Mouse (Mus musculus) embryonic fibroblast, embryonic 13.5 days (primary cell): ENCODE measurements around the gene Msi2. TPM values are rescaled to one million over a fixed set of nuclear protein-coding genes. Genes with fewer than 3 reads are reported as not detected.

Experiments used
- H3K27ac ChIP-seq: 2 replicates; pipeline ENCODE4 v1.5.1; 2012; ENCODE audit warnings: low read length, control low read depth, inconsistent platforms; ENCODE audit not compliant: insufficient read depth
- H3K4me1 ChIP-seq: 2 replicates; pipeline ENCODE4 v1.6.1; 2011; ENCODE audit warnings: low read length; ENCODE audit not compliant: control insufficient read depth, insufficient read depth
- H3K4me3 ChIP-seq: 2 replicates; pipeline ENCODE4 v1.5.1; 2011; ENCODE audit warnings: mild to moderate bottlenecking, control low read depth, low read length; ENCODE audit not compliant: insufficient read depth
- CTCF ChIP-seq: IDR thresholded peaks from 2 replicates; pipeline ENCODE4 v1.5.1; 2011; ENCODE audit warnings: mild to moderate bottlenecking, control low read depth, low read length, moderate library complexity, borderline replicate concordance; ENCODE audit not compliant: insufficient read depth
- POLR2A ChIP-seq: IDR thresholded peaks from 2 replicates; pipeline ENCODE4 v1.6.1; 2011; ENCODE audit warnings: low read depth, mild to moderate bottlenecking, control low read depth, low read length, moderate library complexity
- polyA plus RNA-seq: library from polyadenylated mRNA; stranded (reverse); fragments of >200 nt; gene quantifications from 2 replicates; pipeline ENCODE4 v1.2.4, GENCODE M21; 2011; ENCODE audit warnings: low read depth; ENCODE audit not compliant: missing spikeins, insufficient read length

Gene Msi2
- polyA plus RNA-seq, 1 experiment: 44.9 TPM

DNA sequence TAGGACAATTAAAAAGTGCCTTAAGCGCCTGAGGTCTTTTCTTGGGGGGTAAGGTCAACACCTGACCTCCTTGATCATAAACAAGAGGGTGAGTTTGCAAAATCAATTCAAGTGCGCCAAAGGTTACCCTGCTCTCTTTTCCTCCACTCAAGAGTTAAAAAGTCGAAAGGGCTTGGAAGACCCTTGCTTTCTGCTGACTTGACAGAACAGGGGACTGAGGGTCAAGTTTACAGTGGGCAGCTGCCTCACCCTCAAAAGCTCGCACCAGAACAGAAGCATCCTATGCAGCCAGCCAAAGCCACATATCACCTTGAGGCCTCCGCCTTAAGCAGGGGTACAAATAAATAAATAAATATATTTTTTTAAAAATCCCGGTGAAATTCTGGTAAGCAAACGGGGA, 3.0 kb downstream of the Msi2 start:
- no peaks in the 10 kb centered on the region; the same call in 1 of the 2 replicates for H3K4me1 ChIP-seq
- TF ChIP-seq CTCF: no peak
- no peak for TF ChIP-seq POLR2A

DNA sequence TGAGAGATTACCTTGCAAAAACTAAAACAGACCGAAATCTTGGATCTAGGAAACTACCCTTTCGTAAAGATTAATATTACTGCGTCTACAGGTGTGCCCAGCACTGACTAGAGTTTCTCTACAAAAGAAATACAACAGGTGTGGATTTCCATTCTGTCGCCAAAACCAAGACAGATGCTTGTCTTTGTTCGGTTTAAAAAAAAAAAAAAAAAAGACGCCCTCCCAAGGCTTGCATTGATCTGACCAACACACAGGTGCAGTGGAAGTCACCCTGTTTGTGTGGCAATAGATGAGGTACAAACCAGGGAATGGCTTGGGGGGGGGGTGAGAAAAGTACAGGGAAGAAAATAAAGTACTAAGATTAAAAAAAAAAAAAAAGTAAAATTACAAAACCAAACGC, 4.2 kb downstream of the Msi2 start:
- no peak overlapping the region for H3K27ac ChIP-seq
- no peak for TF ChIP-seq POLR2A
- TF ChIP-seq CTCF: no peak
- no peak overlapping the region for H3K4me3 ChIP-seq
- H3K4me1 ChIP-seq: no peaks in the 10 kb centered on the region; the same call in 1 of the 2 replicates

More for the DNA sequence above, 3.0 kb downstream of the Msi2 start:
- H3K27ac ChIP-seq: no peak overlapping the region
- no peak overlapping the region for H3K4me3 ChIP-seq

DNA sequence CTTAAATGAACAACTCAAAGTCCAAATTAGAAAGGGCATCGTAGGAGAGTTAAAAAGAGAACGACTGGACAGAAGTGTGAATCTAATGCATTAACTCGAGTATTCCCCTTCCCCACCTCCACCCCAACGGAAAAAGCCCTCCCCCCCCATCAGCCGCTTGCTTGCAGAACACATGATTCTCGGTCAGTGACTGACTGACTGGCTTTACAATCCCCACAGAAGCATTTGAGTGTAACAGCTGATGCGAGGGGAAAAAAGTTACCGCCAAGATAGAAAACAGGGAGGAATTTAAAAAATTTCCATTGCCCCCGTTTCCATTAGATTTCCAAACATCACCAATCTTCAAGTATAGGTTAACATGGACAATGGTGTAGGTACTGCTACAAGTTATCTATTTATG, 4.8 kb downstream of the Msi2 start:
- Histone ChIP-seq H3K4me3 (no peak overlapping the region), H3K27ac (no peak overlapping the region), H3K4me1 (no peaks in the 10 kb centered on the region; the same call in 1 of the 2 replicates)
- TF ChIP-seq CTCF: no peak
- no peak for TF ChIP-seq POLR2A

DNA sequence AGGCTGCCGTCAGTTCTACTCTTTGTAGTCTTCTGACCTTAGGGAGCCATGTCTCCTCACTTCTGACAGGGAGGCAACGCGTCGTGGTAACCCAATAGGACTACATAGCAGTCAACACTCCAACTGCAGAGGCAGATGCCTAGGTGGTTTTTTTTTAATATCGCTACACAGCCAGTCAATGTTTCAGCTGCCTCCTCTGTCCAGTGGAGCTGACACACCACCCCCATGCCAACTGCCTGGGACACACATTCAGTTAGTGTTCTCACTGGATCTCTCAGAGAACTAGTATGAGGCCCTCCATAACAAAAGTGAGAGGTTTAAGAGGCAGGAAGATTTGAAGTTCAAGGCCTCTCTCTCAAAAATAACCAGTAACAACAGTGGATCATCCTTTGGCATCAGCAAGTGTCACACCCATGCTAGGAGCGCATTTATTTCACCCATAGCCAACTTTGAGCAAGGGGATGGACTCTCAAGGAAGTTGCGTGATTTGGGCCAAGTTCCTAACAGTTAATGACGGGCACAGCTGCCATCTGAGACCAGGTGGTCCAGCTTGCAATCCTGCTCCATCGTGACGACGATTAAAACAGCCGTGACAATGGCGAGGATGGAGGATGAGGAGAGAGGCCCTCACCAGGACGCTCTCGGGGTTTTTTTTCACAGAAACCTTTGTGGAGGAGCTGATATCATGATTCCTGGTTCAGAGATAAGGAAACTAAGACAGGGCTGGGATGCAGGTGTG, 8.3 kb downstream of the Msi2 start:
- TF ChIP-seq POLR2A (no peak), CTCF (no peak)
- no peak overlapping the region for H3K4me3 ChIP-seq
- H3K4me1 ChIP-seq: no peaks in the 10 kb centered on the region
- H3K27ac ChIP-seq: no peak overlapping the region

DNA sequence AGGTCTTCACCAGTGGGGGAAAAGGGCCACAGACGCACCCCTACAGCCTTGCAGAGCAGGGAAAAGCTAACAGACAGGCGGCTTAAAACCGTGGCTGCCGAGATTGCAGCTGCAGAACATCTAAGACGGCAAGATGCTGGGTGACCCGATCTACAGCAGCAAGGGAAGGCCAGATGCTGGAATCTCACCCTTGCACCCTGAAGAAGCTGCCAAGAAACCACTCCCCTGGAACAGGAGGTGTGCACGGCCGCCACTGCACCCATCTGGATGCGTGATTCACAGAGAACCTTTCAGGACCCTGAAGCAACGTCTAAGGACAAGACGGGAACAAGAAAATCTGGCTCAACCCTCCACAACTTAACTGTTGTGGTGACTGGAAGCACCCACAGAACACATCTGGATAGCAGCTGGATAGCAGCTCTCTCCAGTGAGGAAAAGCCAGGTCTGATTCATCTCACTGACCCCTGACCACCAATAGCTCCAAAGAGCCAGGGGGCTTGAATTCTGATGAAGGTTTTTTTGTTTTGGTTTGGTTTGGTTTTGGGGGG, 11.0 kb downstream of the Msi2 start:
- H3K4me3 ChIP-seq: no peak overlapping the region
- TF ChIP-seq CTCF (no peak), POLR2A (no peak)

DNA sequence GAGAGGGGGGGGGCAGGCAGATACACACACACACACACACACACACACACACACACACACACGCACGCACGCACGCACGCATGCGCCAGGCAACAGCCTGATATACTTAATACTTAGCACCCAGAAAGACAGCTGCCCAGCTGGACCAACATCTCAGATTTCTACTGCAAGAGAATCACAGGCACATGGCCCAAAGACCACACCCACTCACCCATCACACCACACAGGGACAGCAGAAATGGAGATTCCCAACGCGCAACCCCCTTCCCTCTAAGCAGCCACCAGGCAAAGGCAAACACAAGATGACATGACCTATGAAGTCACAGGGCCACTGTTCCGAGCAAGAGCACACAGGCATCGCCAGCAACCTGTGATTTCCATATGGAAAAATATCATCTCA, 13.6 kb downstream of the Msi2 start:
- H3K27ac ChIP-seq: no peak overlapping the region
- TF ChIP-seq POLR2A (no peak), CTCF (no peak)
- no peak overlapping the region for H3K4me3 ChIP-seq
- H3K4me1 ChIP-seq: no peaks in the 10 kb centered on the region

More for the DNA sequence above, 11.0 kb downstream of the Msi2 start:
- H3K4me1 ChIP-seq: no peaks in the 10 kb centered on the region
- H3K27ac ChIP-seq: no peak overlapping the region

DNA sequence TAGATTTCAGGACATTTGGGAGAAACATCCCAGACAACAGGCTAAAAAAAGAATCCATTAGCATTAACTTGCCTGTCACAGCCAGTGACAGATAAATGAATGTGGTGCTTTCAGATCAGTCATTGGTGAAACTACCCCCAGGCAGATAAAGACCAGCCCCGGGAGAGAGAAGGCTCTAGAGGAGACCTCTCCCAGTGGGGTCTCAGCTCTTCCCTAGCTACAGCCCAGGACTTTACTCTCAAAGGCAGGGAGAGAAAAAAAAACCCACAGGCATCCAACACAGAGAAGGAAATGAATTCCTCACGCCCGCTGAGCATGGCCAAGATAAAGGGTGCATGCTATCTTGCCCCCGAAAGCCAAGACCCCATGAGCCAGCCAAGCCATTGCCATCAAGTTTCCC, 15.1 kb downstream of the Msi2 start:
- no peak overlapping the region for H3K27ac ChIP-seq
- TF ChIP-seq CTCF: no peak
- no peak for TF ChIP-seq POLR2A
- no peaks in the 10 kb centered on the region for H3K4me1 ChIP-seq
- no peak overlapping the region for H3K4me3 ChIP-seq

DNA sequence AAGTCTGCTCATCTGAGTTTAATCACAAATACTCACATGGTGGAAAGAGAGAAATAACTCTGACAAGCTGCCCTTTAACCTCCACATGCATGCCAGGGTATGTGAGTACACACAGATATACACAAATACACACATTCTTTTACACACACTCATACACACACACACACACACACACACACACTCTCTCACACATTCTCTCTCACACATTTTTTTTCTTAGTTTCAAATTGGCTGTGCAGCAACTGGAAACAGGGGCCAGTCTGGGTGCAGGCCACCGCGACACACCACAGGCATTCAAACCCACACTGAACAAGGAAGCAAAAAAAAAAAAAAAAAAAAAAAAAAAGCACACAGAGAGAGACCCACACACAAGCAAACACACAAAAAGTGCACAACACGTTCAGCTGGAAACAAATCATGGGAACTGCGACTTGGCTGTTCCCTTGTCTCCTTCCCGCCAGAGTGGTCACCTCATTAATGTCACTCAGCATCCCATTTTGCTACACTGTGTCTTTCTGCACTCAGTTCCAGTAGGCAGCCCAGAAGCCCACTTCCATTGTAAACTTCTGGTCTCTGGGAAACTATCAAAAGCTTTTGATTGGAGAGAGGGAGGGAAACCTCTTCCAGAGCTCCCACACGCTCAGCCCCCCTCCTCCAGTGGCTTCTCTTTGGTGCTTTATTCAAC, 16.2 kb downstream of the Msi2 start:
- no peak overlapping the region for H3K4me3 ChIP-seq
- H3K4me1 ChIP-seq: no peaks in the 10 kb centered on the region
- H3K27ac ChIP-seq: no peak overlapping the region
- TF ChIP-seq CTCF (no peak), POLR2A (no peak)

DNA sequence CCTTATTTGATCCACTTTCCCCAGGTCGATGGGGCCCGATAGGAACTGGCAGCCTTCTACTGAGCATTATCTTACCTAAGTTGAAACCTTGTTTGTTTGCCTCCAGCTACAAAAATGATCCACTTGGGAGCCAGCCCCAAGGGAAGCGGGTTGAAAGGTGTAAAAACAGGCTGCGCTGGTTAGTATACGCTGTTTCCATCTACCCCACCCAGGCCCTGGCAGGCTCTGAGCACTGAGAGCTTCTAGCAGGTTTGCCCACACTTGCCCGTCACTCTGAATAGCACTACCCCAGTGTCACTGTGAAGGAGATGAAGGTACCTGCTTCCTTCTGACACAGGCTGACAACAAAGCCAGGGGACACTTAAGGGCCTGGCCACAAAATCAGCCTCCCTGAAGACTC, 17.3 kb downstream of the Msi2 start:
- Histone ChIP-seq H3K4me1 (no peaks in the 10 kb centered on the region), H3K27ac (no peak overlapping the region), H3K4me3 (no peak overlapping the region)
- TF ChIP-seq POLR2A (no peak), CTCF (no peak)

DNA sequence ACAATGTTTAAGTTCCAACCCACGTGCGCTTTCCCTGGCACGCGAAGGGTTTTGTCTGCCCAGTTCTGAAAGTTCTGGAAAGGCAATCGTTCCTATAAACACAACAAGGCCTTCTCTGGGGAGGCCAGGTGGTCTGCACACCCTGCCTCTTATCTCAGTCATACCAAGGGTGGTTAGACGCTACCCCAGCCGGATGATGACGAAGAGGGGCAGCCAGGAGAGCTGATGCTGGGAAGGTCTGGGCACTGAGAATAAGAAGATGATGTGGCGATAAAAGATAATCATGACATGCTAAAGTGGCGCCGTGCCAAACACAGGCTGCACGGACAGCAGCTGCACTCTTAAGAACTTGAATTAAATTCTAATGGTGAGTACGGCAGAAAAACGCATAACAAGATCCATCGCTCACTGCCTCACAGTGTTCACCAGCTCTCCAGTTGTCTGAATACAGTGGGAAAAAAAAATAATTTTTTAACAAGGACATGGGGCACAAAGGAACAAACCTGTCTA, 18.1 kb downstream of the Msi2 start:
- no peak overlapping the region for H3K4me3 ChIP-seq
- no peak overlapping the region for H3K27ac ChIP-seq
- no peaks in the 10 kb centered on the region for H3K4me1 ChIP-seq
- TF ChIP-seq POLR2A: no peak
- TF ChIP-seq CTCF: no peak
